Mouse (Mus musculus) lung, adult 2 months (tissue): Measurements from ENCODE around the gene Glyr1. TPM values are rescaled to one million over a fixed set of nuclear protein-coding genes. Genes with fewer than 3 reads are reported as not detected.
A peak's percentile ranks its signal among the peaks of the same experiment; 100 is the strongest.

Experiments
- DNase-seq: peaks from one replicate; pipeline ENCODE4 v3.0.0; 2022
- H3K4me1 ChIP-seq: fragments of 200-500 bp; 2 replicates; pipeline ENCODE4 v1.6.1; 2011; ENCODE audit warnings: low read length; ENCODE audit not compliant: control insufficient read depth, insufficient read depth
- H3K4me3 ChIP-seq: fragments of 200-500 bp; replicated peaks from 2 replicates; pipeline ENCODE3; 2011; ENCODE audit warnings: low read depth, mild to moderate bottlenecking, control low read depth, low read length; ENCODE audit errors: extremely low read depth
- CTCF ChIP-seq: fragments of 200-500 bp; IDR thresholded peaks from 2 replicates; pipeline ENCODE4 v1.5.1; 2011; ENCODE audit warnings: mild to moderate bottlenecking, low read length, control low read depth; ENCODE audit not compliant: insufficient read depth
- POLR2A ChIP-seq: fragments of 200-500 bp; IDR thresholded peaks from 2 replicates; pipeline ENCODE4 v1.6.1; 2011; ENCODE audit warnings: low read depth, mild to moderate bottlenecking, control low read depth, low read length, borderline replicate concordance; ENCODE audit errors: extremely low read depth
- WGBS: fragments of 180-500 bp; shearing (Covaris S2); methylation state at CpG from one replicate; pipeline ENCODE4 v1.1.7; 2018; 5-methylcytosine and 5-hydroxymethylcytosine counted together
- polyA plus RNA-seq: library from polyadenylated mRNA; depleted of rRNA; stranded (reverse); fragments of >200 nt; gene quantifications from 2 replicates; pipeline ENCODE4 v1.2.3, GENCODE M21; 2012

Gene Glyr1
- polyA plus RNA-seq, 1 experiment, result 60.1 TPM

- H3K4me3 ChIP-seq, result peak within 1 kb of the TSS; percentile 77
- WGBS, result under 1% methylated on average over 63 of the region's 63 CpGs
- TF ChIP-seq CTCF (no peak), POLR2A (peak; percentile 68; the same call in 1 of the 2 replicates)
- peak; percentile 96 for DNase-seq
- peaks cover 10% of the 10 kb centered on the region for H3K4me1 ChIP-seq
Observed at GRCm38 (mm10) chr16:5013054-5013838, 36.4 kb downstream of the Glyr1 start, which contains the start of gene Rogdi. TSS of gene Rogdi (minus strand) at chr16:5013553.

- TF ChIP-seq CTCF (no peak), POLR2A (peak; percentile 20; the same call in 1 of the 2 replicates)
- 46% methylated on average over 13 of the region's 13 CpGs for WGBS
- H3K4me1 ChIP-seq, result peaks cover 10% of the 10 kb centered on the region
- H3K4me3 ChIP-seq, result peak overlapping the region; percentile 77
- no peak for DNase-seq
Observed at GRCm38 (mm10) chr16:5012036-5013005, 37.3 kb downstream of the Glyr1 start.

- DNase-seq, result no peak
- no peak for TF ChIP-seq CTCF
- TF ChIP-seq POLR2A, result no peak
- 83% methylated on average over 7 of the region's 7 CpGs for WGBS
- Histone ChIP-seq H3K4me1 (peaks cover 10% of the 10 kb centered on the region), H3K4me3 (no peak overlapping the region)
Observed at GRCm38 (mm10) chr16:5011285-5011684, 38.4 kb downstream of the Glyr1 start.

GRCm38 (mm10) chr16:5010371-5010935 lies 39.2 kb downstream of the Glyr1 start:
- Histone ChIP-seq H3K4me1 (peaks cover 10% of the 10 kb centered on the region), H3K4me3 (no peak overlapping the region)
- no peak for DNase-seq
- WGBS, result 90% methylated on average over 10 of the region's 10 CpGs
- TF ChIP-seq POLR2A (no peak), CTCF (no peak)

- TF ChIP-seq POLR2A (no peak), CTCF (no peak)
- no peak for DNase-seq
- peaks cover 10% of the 10 kb centered on the region for H3K4me1 ChIP-seq
- H3K4me3 ChIP-seq, result no peak overlapping the region
- 77% methylated on average over 12 of the region's 12 CpGs for WGBS
Observed at GRCm38 (mm10) chr16:5008076-5008475, 41.6 kb downstream of the Glyr1 start.

GRCm38 (mm10) chr16:5007492-5007891 lies 42.2 kb downstream of the Glyr1 start:
- peaks cover 6% of the 10 kb centered on the region for H3K4me1 ChIP-seq
- 51% methylated on average over 6 of the region's 6 CpGs for WGBS
- peak overlapping the region; percentile 27 for H3K4me3 ChIP-seq
- no peak for DNase-seq
- TF ChIP-seq CTCF (no peak), POLR2A (no peak)

- peak; percentile 22; the same call in 1 of the 2 replicates for TF ChIP-seq POLR2A
- TF ChIP-seq CTCF, result no peak
- peaks cover 2% of the 10 kb centered on the region; the same call in 1 of the 2 replicates for H3K4me1 ChIP-seq
- H3K4me3 ChIP-seq, result peak within 1 kb of the TSS; percentile 27
- WGBS, result 52% methylated on average over 5 of the region's 5 CpGs
- DNase-seq, result peak; percentile 77
Observed at GRCm38 (mm10) chr16:5007067-5007466, 42.6 kb downstream of the Glyr1 start, which contains the start of gene Smim22. TSS of gene Smim22 (plus strand) at chr16:5007288.

GRCm38 (mm10) chr16:5000611-5001010 lies 49.1 kb downstream of the Glyr1 start:
- Histone ChIP-seq H3K4me3 (no peak overlapping the region), H3K4me1 (no peaks in the 10 kb centered on the region)
- no peak for DNase-seq
- WGBS, result 56% methylated on average over 3 of the region's 3 CpGs
- TF ChIP-seq CTCF, result no peak
- TF ChIP-seq POLR2A, result no peak

GRCm38 (mm10) chr16:4998984-4999383 lies 50.7 kb downstream of the Glyr1 start:
- DNase-seq, result no peak
- no peak overlapping the region for H3K4me3 ChIP-seq
- TF ChIP-seq POLR2A (no peak), CTCF (no peak)
- WGBS, result 40% methylated on average over 1 of the region's 1 CpGs
- no peaks in the 10 kb centered on the region for H3K4me1 ChIP-seq
